Mouse (Mus musculus): ENCODE results near the gene Ccdc34.

GRCm38 (mm10) chr2:110214991-110215684 is 197.5 kb downstream of the Ccdc34 start:
- TF ChIP-seq SIN3A (IDR thresholded peaks at IDR 0.05; ENCODE audit: low read length) (no peak), RAD21 (IDR thresholded peaks at IDR 0.05; ENCODE audit: low read depth, low read length) (no peak), POLR2A (IDR thresholded peaks at IDR 0.05; ENCODE audit: low read depth, low read length) (no peak), ZMIZ1 (IDR thresholded peaks at IDR 0.05; ENCODE audit: low read depth, low read length) (no peak), MAX (IDR thresholded peaks at IDR 0.05; ENCODE audit: low read length) (no peak), MYC (IDR thresholded peaks at IDR 0.05; ENCODE audit: low read depth, low read length) (no peak), TBP (conservative IDR thresholded peaks at IDR 0.05; ENCODE audit: low read depth, low read length) (no peak), ZC3H11A (IDR thresholded peaks at IDR 0.05; ENCODE audit: low read depth, low read length) (no peak), CTCF (conservative IDR thresholded peaks at IDR 0.05 in 1 of 2, IDR thresholded peaks at IDR 0.05 in 1 of 2; ENCODE audit: low read depth in 2 of 2, low read length in 2 of 2) (no peak), E2F4 (IDR thresholded peaks at IDR 0.05; ENCODE audit: insufficient replicate concordance, low read depth, low read length) (no peak), USF2 (conservative IDR thresholded peaks at IDR 0.05; ENCODE audit: low read depth, low read length) (no peak), CHD1 (IDR thresholded peaks at IDR 0.05; ENCODE audit: low read depth, low read length) (no peak)
